Mouse (Mus musculus): ENCODE data around the gene Rasl11a. TPM values are rescaled to one million over a fixed set of nuclear protein-coding genes. Genes with fewer than 3 reads are reported as not detected.
A peak's percentile ranks its signal among the peaks of the same experiment; 100 is the strongest.
"Not testable (repeated sequence)": the region's sequence is repeated elsewhere in the genome, so short reads cannot be mapped to it uniquely, and the experiment has no call there.

Rasl11a gene
- polyA plus RNA-seq, 1 experiment from 2014 or later = 8.2 TPM

GRCm38 (mm10) chr5:146891127-146891526 lies 46.3 kb downstream of the Rasl11a start:
- Histone ChIP-seq H3K27me3 (ENCODE audit: control insufficient read depth, insufficient read depth, low read length) (no peaks in the 10 kb centered on the region), H3K27ac (replicated peaks; ENCODE audit: low read depth, low read length) (no peak overlapping the region), H3K4me1 (ENCODE audit: control insufficient read depth, insufficient read depth, low read length) (no peaks in the 10 kb centered on the region), H3K4me2 (ENCODE audit: low read length) (peak overlapping the region; percentile 21; the same call in 1 of the 2 replicates), H3K36me3 (ENCODE audit: control insufficient read depth, insufficient read depth, low read length) (no peaks in the 10 kb centered on the region), H3K4me3 (replicated peaks; ENCODE audit: low read depth, low read length) (no peak overlapping the region), H3K9ac (replicated peaks; ENCODE audit: low read length) (no peak overlapping the region), H3K9me3 (ENCODE audit: control insufficient read depth, low read length) (no peaks in the 10 kb centered on the region)
- DNase-seq = peak; percentile 72
- ATAC-seq (ENCODE audit: low FRiP score, low TSS enrichment) = no peak
- WGBS = 12% methylated on average over 14 of the region's 14 CpGs

DNA sequence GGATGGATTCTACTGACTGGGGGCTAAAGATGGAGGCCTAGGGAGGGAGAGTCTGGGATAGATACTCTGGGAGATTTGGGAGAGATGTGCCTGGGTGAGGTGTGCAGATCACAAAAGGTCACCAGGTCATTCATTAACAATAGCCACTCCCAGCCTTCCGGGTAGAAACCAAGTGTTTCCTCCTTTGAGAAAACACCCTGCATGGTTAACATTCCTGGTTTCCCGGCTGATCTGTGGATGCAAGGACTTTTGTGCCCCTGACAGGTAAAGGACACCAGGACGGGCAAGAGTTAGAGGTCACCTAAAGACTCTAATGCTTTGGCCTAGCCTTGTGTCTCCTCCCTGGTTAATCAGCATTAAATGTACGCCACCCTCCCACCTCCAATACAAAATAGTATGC lies 48.0 kb downstream of the Rasl11a start:
- DNase-seq = no peak
- Histone ChIP-seq H3K4me1 (ENCODE audit: control insufficient read depth, insufficient read depth, low read length) (no peaks in the 10 kb centered on the region), H3K4me2 (ENCODE audit: low read length) (no peak overlapping the region), H3K27ac (replicated peaks; ENCODE audit: low read depth, low read length) (no peak overlapping the region), H3K9ac (replicated peaks; ENCODE audit: low read length) (no peak overlapping the region), H3K4me3 (replicated peaks; ENCODE audit: low read depth, low read length) (no peak overlapping the region), H3K36me3 (ENCODE audit: control insufficient read depth, insufficient read depth, low read length) (no peaks in the 10 kb centered on the region), H3K27me3 (ENCODE audit: control insufficient read depth, insufficient read depth, low read length) (no peaks in the 10 kb centered on the region), H3K9me3 (ENCODE audit: control insufficient read depth, low read length) (no peaks in the 10 kb centered on the region)
- no peak for ATAC-seq (ENCODE audit: low FRiP score, low TSS enrichment)
- WGBS = 89% methylated on average over 4 of the region's 4 CpGs

DNA sequence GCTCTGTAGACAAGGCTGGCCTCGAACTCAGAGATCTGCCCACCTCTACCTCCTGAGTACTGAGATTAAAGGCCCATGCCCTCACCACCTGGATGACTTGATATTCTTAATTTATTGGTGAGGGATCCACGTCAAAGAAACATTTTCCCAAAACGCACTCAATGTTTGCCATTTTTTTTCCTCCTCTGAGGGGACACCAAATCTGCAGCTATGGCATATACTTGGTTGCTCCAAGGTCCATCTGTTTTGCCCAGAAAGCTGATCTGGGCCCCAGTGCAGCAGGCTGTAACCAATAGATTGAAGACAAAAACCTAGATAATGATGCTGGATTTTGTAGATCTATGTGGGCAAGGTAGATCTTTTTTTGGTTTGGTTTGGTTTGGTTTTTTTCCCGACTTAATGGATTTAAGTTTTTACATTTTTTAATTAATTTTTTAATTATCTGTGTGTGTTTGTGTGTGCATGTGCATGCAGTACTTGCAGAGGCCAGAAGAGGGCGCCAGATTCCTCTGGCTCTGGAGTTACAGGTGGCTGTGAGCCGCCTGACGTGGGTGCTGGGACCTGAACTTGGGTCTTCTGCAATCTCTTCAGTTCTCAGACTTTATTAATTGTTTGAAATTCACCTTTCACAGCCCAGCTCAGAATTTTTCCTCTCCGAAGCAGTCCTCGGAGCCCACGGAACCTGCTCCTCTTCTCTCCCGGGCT lies 48.8 kb downstream of the Rasl11a start:
- no peaks in the 10 kb centered on the region for H3K36me3 ChIP-seq (ENCODE audit: control insufficient read depth, insufficient read depth, low read length)
- ATAC-seq (ENCODE audit: low FRiP score, low TSS enrichment) = no peak
- 85% methylated on average over 11 of the region's 11 CpGs for WGBS
- no peak for DNase-seq
- no peak overlapping the region for H3K4me2 ChIP-seq (ENCODE audit: low read length)
- H3K9me3 ChIP-seq (ENCODE audit: control insufficient read depth, low read length) = no peaks in the 10 kb centered on the region
- H3K9ac ChIP-seq (replicated peaks; ENCODE audit: low read length) = no peak overlapping the region
- H3K27ac ChIP-seq (replicated peaks; ENCODE audit: low read depth, low read length) = no peak overlapping the region
- H3K4me1 ChIP-seq (ENCODE audit: control insufficient read depth, insufficient read depth, low read length) = no peaks in the 10 kb centered on the region
- no peak overlapping the region for H3K4me3 ChIP-seq (replicated peaks; ENCODE audit: low read depth, low read length)
- H3K27me3 ChIP-seq (ENCODE audit: control insufficient read depth, insufficient read depth, low read length) = no peaks in the 10 kb centered on the region

DNA sequence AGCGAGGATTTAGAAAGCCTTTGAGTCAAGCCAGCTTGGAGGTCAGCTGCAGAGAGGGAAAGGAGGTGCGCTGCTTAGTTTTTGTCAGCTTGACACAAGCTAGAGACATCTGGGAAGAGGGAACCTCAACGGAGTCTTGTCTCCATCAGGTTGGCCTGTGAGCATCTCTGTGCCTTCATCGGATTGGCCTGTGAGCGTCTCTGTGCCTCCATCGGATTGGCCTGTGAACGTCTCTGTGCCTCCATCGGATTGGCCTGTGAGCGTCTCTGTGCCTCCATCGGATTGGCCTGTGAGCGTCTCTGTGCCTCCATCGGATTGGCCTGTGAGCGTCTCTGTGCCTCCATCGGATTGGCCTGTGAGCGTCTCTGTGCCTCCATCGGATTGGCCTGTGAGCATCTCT lies 50.8 kb downstream of the Rasl11a start:
- not testable (repeated sequence) for H3K9me3 ChIP-seq (ENCODE audit: control insufficient read depth, low read length); H3K4me2 ChIP-seq (ENCODE audit: low read length); H3K36me3 ChIP-seq (ENCODE audit: control insufficient read depth, insufficient read depth, low read length); DNase-seq; H3K27me3 ChIP-seq (ENCODE audit: control insufficient read depth, insufficient read depth, low read length); H3K4me1 ChIP-seq (ENCODE audit: control insufficient read depth, insufficient read depth, low read length); H3K4me3 ChIP-seq (replicated peaks; ENCODE audit: low read depth, low read length); H3K9ac ChIP-seq (replicated peaks; ENCODE audit: low read length); ATAC-seq (ENCODE audit: low FRiP score, low TSS enrichment); H3K27ac ChIP-seq (replicated peaks; ENCODE audit: low read depth, low read length)
- 92% methylated on average over 13 of the region's 16 CpGs for WGBS

- DNase-seq (peak; percentile 27), ATAC-seq (ENCODE audit: low FRiP score, low TSS enrichment) (no peak)
- H3K9me3 ChIP-seq (ENCODE audit: control insufficient read depth, low read length) = no peaks in the 10 kb centered on the region
- H3K4me3 ChIP-seq (replicated peaks; ENCODE audit: low read depth, low read length) = no peak overlapping the region
- 78% methylated on average over 13 of the region's 13 CpGs for WGBS
- no peaks in the 10 kb centered on the region for H3K4me1 ChIP-seq (ENCODE audit: control insufficient read depth, insufficient read depth, low read length)
- H3K36me3 ChIP-seq (ENCODE audit: control insufficient read depth, insufficient read depth, low read length) = no peaks in the 10 kb centered on the region
- H3K27me3 ChIP-seq (ENCODE audit: control insufficient read depth, insufficient read depth, low read length) = no peaks in the 10 kb centered on the region
- H3K27ac ChIP-seq (replicated peaks; ENCODE audit: low read depth, low read length) = no peak overlapping the region
- no peak overlapping the region for H3K4me2 ChIP-seq (ENCODE audit: low read length)
- no peak overlapping the region for H3K9ac ChIP-seq (replicated peaks; ENCODE audit: low read length)
Observed at GRCm38 (mm10) chr5:146896973-146897372, 52.1 kb downstream of the Rasl11a start.

Other genes with a start within 250 kb of the Rasl11a start
- 11.2 and 13.1 TPM in 2 replicates for gene Usp12, start 50.1 kb upstream of the Rasl11a start, polyA plus RNA-seq (2014; fragmentation: Nextera tagmentation; extraction: Ambion mirVana)
- gene Rpl21, start 12.2 kb upstream of the Rasl11a start, polyA plus RNA-seq (2014; fragmentation: Nextera tagmentation; extraction: Ambion mirVana) = 410 and 413 TPM in 2 replicates
- 102 and 110 TPM in 2 replicates for gene Gtf3a, start 103.6 kb downstream of the Rasl11a start, polyA plus RNA-seq (2014; fragmentation: Nextera tagmentation; extraction: Ambion mirVana)
- 30.0 and 32.3 TPM in 2 replicates for gene Mtif3, start 118.7 kb downstream of the Rasl11a start, polyA plus RNA-seq (2014; fragmentation: Nextera tagmentation; extraction: Ambion mirVana)
- gene Lnx2, start 231.5 kb downstream of the Rasl11a start, polyA plus RNA-seq (2014; fragmentation: Nextera tagmentation; extraction: Ambion mirVana) = 4.1 and 5.2 TPM in 2 replicates
- gene Polr1d, start 232.0 kb downstream of the Rasl11a start, polyA plus RNA-seq (2014; fragmentation: Nextera tagmentation; extraction: Ambion mirVana) = 102 and 107 TPM in 2 replicates

Measured in midbrain, embryonic 14.5 days (tissue).